Mouse (Mus musculus): ENCODE data around the gene Ndp. TPM values are rescaled to one million over a fixed set of nuclear protein-coding genes. Genes with fewer than 3 reads are reported as not detected.

Ndp gene
- polyA plus RNA-seq (2016; fragmentation: Nextera tagmentation; extraction: Ambion mirVana): 0.06 TPM in 1 of 2 replicates, not detected in the other

DNA sequence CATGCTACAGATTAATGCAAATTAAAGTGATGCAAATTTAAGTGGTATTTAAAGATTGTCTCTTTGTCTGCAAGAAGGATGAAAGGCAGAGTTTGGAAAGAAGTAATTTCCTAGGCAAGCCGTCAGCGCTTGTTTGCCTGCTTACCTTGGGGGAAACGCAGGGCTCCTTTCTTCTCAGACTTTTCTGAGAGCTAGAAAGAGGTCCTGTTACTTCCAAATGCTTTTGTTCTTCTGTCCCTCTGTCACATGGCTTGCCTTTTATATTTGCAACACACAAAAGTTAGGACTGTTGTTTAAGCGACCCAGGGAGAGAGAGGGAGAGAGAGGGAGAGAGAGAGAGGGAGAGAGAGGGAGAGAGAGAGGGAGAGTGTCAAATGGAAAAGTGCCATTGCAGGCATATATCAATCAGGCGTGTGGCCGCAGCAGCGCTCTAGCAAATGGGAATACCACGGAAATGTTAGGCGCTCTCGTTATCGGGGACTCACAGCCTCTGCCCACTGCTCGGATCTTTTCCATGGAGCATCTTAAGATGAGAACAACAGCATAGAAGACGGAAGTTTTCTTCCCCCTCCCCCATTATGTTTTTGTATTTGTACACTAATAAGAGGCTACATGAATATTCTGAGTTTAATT, at the start of gene Ndp:
TSS of gene Ndp (minus strand) at position 534 of the 633 bp plus-strand sequence.
- Histone ChIP-seq H3K27me3 (replicated peaks) (peaks cover 22% of the 10 kb centered on the region; the same call in 1 of the 2 replicates), H3K4me3 (no peak within 1 kb of the TSS), H3K36me3 (no peaks in the 10 kb centered on the region), H3K27ac (no peak within 1 kb of the TSS), H3K4me2 (no peak within 1 kb of the TSS), H3K9me3 (replicated peaks) (no peaks in the 10 kb centered on the region), H3K9ac (no peak within 1 kb of the TSS), H3K4me1 (no peaks in the 10 kb centered on the region)
- 12% methylated on average over 13 of the region's 13 CpGs for WGBS (ENCODE audit: insufficient replicate concordance)
- no peak for ATAC-seq

DNA sequence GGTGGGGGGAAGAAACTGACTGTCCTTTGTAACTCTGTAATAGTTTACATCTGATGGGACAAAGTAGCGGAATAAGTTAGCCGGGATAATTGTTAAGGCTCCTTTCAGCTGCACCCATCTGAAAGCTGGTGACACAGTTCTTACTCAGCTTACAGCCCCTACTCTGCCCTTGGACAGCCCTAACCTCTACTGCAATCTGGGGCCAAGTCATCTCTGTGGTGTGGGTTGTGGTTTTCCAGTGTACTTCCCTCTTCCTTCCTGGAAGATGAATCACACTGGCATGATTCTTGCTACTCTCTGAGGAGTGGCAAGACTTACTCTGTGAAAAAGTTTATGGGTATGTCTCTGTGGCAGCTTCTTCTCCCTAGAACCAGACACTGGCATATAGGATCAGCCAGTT, 43.2 kb upstream of the Ndp start:
- H3K27ac ChIP-seq: no peak overlapping the region
- H3K9me3 ChIP-seq (replicated peaks): no peaks in the 10 kb centered on the region
- H3K4me2 ChIP-seq: no peak overlapping the region
- H3K4me1 ChIP-seq: no peaks in the 10 kb centered on the region
- no peak for ATAC-seq
- 69% methylated on average over 2 of the region's 2 CpGs for WGBS (ENCODE audit: insufficient replicate concordance)
- no peak overlapping the region for H3K4me3 ChIP-seq
- no peaks in the 10 kb centered on the region for H3K36me3 ChIP-seq
- no peak overlapping the region for H3K9ac ChIP-seq
- no peaks in the 10 kb centered on the region for H3K27me3 ChIP-seq (replicated peaks)

DNA sequence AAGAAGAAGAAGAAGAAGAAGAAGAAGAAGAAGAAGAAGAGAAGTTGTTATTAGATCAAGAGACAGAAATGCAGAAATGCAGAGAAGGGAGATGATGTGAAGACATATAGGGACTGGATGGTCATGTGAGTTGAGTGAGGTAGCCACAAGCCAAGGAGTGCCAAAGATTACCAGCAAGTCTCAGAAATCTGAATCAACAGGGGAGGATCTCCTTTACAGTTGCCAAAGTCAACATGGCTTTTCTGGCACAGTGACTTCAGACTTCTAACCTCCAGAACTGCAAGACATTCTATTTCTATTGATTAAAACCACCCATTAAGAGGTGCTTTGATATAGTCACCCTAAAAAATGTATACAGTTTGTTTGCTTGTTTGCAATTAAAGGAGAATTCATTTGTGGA, 6.4 kb upstream of the Ndp start:
- no peak overlapping the region for H3K4me3 ChIP-seq
- H3K27me3 ChIP-seq (replicated peaks): no peaks in the 10 kb centered on the region
- ATAC-seq: no peak
- no peak overlapping the region for H3K9ac ChIP-seq
- H3K9me3 ChIP-seq (replicated peaks): no peaks in the 10 kb centered on the region
- H3K4me2 ChIP-seq: no peak overlapping the region
- H3K4me1 ChIP-seq: no peaks in the 10 kb centered on the region
- no peak overlapping the region for H3K27ac ChIP-seq
- H3K36me3 ChIP-seq: no peaks in the 10 kb centered on the region

DNA sequence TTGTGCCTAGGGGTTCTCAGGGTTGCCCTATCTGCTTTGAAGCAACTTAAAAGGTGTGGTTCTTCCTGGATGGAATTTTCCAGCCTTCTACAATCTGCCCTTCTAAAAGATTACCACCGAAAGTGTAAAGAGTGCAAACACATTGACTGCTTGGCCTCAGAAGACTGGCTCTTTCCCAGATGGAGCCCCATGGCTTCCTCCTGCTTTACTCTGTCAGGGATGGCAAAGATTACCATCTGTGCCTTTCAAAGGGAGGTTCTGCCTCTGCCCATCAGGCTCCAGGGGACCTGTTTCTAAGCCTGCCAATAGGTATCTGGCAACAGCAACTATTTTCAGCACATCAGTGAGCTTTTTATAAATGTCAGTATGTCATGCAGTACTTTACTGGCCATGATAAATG, 1.5 kb upstream of the Ndp start:
- no peak for ATAC-seq
- no peaks in the 10 kb centered on the region for H3K9me3 ChIP-seq (replicated peaks)
- H3K9ac ChIP-seq: no peak overlapping the region
- no peak overlapping the region for H3K4me3 ChIP-seq
- no peaks in the 10 kb centered on the region for H3K4me1 ChIP-seq
- no peak overlapping the region for H3K4me2 ChIP-seq
- peaks cover 22% of the 10 kb centered on the region; the same call in 1 of the 2 replicates for H3K27me3 ChIP-seq (replicated peaks)
- no peak overlapping the region for H3K27ac ChIP-seq
- no peaks in the 10 kb centered on the region for H3K36me3 ChIP-seq
- WGBS (ENCODE audit: insufficient replicate concordance): 54% methylated on average over 1 of the region's 1 CpGs

DNA sequence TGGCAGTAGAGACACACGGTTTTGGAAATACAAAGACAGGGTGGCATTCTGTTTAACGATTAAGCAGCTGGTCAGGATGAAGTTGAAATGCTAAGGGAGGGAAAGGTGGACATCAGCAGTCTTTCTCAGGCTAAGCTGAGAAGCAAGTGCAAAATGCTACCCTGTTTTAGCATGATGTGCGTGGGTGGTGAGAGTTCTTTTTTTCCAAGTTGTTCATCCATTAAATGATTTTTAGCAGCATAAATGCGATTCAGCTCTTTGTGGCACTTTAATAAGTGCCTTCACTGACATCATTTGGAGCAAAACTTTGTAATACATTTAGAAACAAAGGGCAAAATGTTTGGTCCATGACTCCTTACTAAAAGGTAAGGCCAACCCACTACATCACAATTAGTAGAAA, 337 bp upstream of the Ndp start:
- Histone ChIP-seq H3K4me3 (no peak overlapping the region), H3K27ac (no peak overlapping the region), H3K27me3 (replicated peaks) (peaks cover 22% of the 10 kb centered on the region; the same call in 1 of the 2 replicates), H3K9me3 (replicated peaks) (no peaks in the 10 kb centered on the region), H3K9ac (no peak overlapping the region), H3K4me2 (no peak overlapping the region), H3K4me1 (no peaks in the 10 kb centered on the region), H3K36me3 (no peaks in the 10 kb centered on the region)
- no peak for ATAC-seq
- 44% methylated on average over 4 of the region's 4 CpGs for WGBS (ENCODE audit: insufficient replicate concordance)

DNA sequence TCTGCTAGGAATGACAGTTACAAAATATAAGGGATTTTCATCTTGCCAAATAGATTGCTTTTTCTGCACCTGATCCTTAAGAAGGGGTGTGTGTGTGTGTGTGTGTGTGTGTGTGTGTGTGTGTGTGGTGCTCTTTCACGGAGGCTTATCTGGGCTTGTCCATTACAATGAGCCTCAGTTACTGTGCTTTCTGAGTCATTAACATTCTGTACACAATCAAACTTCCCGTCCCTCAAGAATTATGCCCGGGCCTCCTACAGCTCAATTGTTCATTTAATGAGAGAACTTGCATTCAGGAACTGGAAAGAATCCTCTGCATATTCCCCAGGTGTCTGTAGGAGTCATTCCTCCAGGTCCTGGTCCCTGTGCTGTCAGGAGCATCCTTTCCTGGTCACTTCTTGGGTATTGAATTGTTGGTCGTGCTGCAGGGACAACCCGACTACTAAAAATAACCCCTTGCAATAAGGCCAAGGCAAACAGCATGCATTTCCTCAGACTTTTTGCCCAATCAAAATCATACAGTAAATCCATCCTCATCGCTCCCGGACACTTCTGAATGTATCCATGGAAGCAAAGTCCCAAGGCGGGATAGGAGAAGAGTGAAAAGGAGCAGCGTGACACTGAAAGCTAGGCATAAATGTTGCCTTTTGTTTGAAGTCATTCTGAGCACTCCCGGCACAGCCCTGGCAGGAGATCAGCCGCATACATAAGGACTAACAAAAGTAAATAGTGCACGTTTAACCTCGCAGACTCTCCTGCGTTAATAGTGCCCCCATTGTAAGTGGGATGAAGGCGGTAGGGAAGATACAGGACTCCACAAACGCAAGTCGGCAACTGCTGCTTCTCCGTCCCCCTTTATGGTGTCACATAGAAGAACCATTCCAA, 1.1 kb downstream of the Ndp start:
- 16% methylated on average over 18 of the region's 18 CpGs for WGBS (ENCODE audit: insufficient replicate concordance)
- Histone ChIP-seq H3K36me3 (no peaks in the 10 kb centered on the region), H3K9ac (no peak overlapping the region), H3K27ac (no peak overlapping the region), H3K4me2 (no peak overlapping the region), H3K4me1 (no peaks in the 10 kb centered on the region), H3K4me3 (no peak overlapping the region), H3K9me3 (replicated peaks) (no peaks in the 10 kb centered on the region), H3K27me3 (replicated peaks) (peaks cover 22% of the 10 kb centered on the region; the same call in 1 of the 2 replicates)
- ATAC-seq: no peak

DNA sequence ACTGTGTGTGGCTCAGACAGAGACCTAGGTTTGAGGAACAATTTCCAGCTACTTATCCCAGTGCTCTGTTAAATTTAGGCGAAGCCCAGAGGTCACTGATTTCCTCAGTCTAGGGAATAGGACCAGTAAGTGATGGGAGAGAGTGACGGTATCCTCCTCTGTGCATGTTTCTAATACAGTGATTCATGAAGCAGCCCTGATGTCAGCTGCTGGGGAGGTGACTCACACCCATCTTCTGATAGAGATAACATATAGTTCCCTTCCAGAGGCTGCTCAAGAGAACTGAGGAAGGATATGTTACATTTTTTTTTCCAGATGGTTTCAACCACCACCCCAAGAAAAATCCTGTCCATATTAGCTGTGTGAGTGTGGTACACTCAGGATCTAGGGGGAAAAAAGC, 2.9 kb downstream of the Ndp start:
- Histone ChIP-seq H3K9me3 (replicated peaks) (no peaks in the 10 kb centered on the region), H3K27ac (no peak overlapping the region), H3K4me1 (no peaks in the 10 kb centered on the region), H3K27me3 (replicated peaks) (peaks cover 22% of the 10 kb centered on the region; the same call in 1 of the 2 replicates), H3K4me3 (no peak overlapping the region), H3K36me3 (no peaks in the 10 kb centered on the region), H3K4me2 (no peak overlapping the region), H3K9ac (no peak overlapping the region)
- WGBS (ENCODE audit: insufficient replicate concordance): 50% methylated on average over 2 of the region's 2 CpGs
- ATAC-seq: no peak

DNA sequence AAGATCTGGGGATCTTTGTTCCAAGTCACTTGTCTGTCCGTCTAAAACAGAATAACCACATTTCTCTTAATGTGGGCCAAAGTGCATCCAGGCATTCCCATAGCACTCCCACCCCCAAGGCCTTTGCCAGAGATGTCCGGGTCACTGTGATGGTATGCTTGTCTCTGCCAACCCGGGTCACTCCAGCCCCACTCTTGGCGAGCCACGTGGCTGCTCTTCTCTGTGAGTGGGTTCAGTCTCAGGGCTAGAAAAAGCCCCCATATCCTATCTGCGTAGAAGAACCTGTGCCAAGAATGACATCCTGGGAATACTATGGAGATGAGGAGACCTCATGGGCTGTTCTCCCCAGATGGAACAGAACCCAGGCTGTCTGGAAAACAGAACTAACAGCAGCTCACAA, 4.0 kb downstream of the Ndp start:
- H3K9me3 ChIP-seq (replicated peaks): no peaks in the 10 kb centered on the region
- H3K4me1 ChIP-seq: no peaks in the 10 kb centered on the region
- H3K4me3 ChIP-seq: no peak overlapping the region
- 55% methylated on average over 6 of the region's 6 CpGs for WGBS (ENCODE audit: insufficient replicate concordance)
- no peak overlapping the region for H3K9ac ChIP-seq
- no peak for ATAC-seq
- H3K27ac ChIP-seq: no peak overlapping the region
- no peaks in the 10 kb centered on the region for H3K36me3 ChIP-seq
- no peak overlapping the region for H3K4me2 ChIP-seq
- peaks cover 22% of the 10 kb centered on the region; the same call in 1 of the 2 replicates for H3K27me3 ChIP-seq (replicated peaks)

DNA sequence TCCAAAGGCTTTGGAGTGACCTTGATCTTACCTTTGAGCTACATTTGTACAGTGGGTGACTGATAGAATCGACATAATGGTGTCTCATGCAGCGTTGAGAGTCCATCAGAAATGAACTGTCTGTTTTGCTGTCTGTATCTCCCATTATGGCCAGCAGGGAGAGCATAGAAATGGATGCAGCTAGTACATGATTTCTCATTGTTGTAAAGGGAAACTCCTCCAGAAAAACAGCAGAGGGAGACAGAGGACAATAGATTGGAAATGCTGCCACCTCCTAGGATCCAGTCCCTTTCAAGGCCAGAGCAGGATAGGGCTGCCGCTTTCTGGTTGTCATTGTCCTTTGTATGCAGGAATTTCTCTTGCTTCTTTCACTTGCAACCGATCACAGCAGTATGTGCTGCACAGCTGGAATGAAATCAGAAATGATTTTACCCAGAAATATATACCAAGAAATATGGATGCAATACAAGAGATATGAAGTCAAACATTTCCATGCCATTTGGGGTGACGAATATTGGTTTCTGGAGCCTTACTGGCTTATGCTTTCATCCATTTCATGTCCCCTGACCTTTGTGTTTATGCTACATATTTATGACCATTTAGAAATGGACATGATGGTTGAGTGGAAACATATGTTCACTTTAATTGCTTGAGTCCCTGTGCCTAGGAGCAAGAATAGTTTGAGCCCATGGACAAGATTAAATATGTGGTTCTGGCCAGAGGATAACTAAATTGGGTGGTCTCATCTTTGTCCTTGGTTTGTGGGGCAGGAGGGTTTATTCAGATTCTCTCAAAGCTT, 17.0 kb downstream of the Ndp start:
- WGBS (ENCODE audit: insufficient replicate concordance): 27% methylated on average over 5 of the region's 5 CpGs
- no peak for ATAC-seq
- no peaks in the 10 kb centered on the region for H3K4me1 ChIP-seq

DNA sequence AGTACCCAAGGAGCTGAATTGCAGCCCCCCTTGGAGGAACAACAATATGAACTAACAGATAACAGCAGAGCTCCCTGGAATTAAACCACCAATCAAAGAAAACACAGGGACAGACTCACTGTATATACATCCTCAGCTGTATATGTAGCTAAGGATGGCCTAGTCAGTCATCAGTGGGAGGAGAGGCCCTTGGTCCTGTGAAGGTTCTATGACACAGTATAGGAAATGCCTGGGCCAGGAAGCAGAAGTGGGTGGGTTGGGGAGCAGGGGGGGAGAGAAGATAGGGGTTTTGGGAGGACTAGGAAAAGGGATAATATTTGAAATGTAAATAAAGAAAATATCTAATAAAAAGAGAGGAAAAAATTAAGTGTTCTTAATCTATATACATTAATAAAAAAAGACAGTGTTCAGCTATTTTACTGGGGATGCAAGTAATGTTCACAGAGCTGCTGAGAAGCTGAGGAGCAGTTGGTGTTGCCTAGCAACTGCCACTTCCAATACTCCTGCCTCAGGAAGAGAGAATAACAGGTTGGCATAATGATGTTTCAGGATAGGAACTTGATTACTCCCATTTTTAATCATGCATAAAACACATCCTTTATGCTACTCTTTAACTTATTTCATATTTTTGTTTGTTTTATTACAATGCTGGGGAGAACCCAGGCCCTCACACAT, 43.8 kb downstream of the Ndp start:
- Histone ChIP-seq H3K27me3 (replicated peaks) (no peaks in the 10 kb centered on the region), H3K4me3 (no peak overlapping the region), H3K4me2 (no peak overlapping the region), H3K4me1 (no peaks in the 10 kb centered on the region), H3K27ac (no peak overlapping the region), H3K36me3 (no peaks in the 10 kb centered on the region), H3K9ac (no peak overlapping the region), H3K9me3 (replicated peaks) (no peaks in the 10 kb centered on the region)
- ATAC-seq: no peak

More for the DNA sequence above, 17.0 kb downstream of the Ndp start:
- Histone ChIP-seq H3K36me3 (no peaks in the 10 kb centered on the region), H3K9ac (no peak overlapping the region), H3K27me3 (replicated peaks) (no peaks in the 10 kb centered on the region), H3K27ac (no peak overlapping the region), H3K4me3 (no peak overlapping the region), H3K4me2 (no peak overlapping the region), H3K9me3 (replicated peaks) (no peaks in the 10 kb centered on the region)

DNA sequence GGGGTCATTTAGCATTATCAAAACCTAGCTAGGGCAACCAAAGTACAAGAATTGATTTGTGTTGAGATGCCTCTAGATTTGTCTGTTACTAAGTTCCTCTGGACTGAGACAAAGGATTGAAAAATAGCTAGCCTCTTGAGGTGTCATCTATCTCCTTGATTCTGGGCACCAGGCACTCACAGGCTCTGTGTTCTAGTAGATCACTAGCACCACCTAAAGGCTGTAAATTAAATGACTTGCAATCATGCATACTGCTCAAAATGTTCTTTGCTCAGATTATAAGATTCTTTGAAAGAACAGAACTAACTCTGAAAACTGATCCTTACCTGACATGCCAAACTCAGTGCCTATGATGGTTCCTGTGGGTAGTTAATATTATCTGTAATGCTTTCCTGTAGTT, 51.3 kb downstream of the Ndp start:
- Histone ChIP-seq H3K36me3 (no peaks in the 10 kb centered on the region), H3K4me3 (no peak overlapping the region), H3K9me3 (replicated peaks) (no peaks in the 10 kb centered on the region), H3K4me2 (no peak overlapping the region), H3K4me1 (no peaks in the 10 kb centered on the region), H3K9ac (no peak overlapping the region), H3K27me3 (replicated peaks) (no peaks in the 10 kb centered on the region), H3K27ac (no peak overlapping the region)
- no peak for ATAC-seq

DNA sequence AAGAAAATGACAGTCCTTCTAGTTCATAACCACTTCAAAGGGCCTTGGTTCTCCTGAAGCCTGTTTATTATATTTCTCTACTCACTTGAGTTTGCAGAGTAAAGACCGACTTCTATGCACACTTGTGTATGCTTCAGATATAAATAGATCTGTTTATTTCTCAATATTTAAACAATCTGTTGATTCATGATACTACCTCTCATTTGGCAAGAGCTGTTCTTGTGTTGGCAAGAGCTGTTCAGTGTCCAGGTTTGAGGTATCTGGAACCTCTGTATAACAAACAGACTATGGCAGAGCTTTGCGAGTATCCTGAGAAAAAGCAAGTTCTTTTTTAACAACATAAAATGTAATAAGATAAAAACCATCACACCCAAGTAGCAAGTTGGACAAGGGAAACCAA, 65.5 kb downstream of the Ndp start:
- no peaks in the 10 kb centered on the region for H3K4me1 ChIP-seq
- no peak overlapping the region for H3K4me3 ChIP-seq
- no peak overlapping the region for H3K9ac ChIP-seq
- H3K36me3 ChIP-seq: no peaks in the 10 kb centered on the region
- no peak overlapping the region for H3K27ac ChIP-seq
- H3K9me3 ChIP-seq (replicated peaks): no peaks in the 10 kb centered on the region
- H3K4me2 ChIP-seq: no peak overlapping the region
- H3K27me3 ChIP-seq (replicated peaks): no peaks in the 10 kb centered on the region
- 71% methylated on average over 2 of the region's 2 CpGs for WGBS (ENCODE audit: insufficient replicate concordance)
- ATAC-seq: no peak
